Mouse (Mus musculus): Measurements from ENCODE around the gene Shroom3.
A peak's percentile ranks its signal among the peaks of the same experiment; 100 is the strongest.

Gene Shroom3

DNA sequence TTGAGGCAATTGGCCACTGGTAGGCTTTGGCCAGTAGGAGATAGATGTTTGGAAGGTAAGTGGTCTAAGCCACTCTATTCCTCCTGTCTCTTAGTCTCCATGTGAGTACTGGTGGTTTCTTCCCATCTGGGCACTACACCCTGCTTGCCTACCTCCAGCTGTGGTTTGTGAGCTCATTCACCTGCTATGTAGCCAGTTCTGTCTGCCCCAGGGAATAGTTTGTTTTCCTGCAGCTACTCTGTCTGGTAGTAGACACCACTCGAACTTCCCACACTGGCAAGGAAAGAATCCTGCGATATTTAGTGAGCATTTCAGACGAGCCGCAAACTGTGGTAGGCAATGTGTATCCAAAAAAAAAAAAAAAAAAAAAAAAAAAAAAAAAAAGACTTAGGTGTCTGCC is 68.3 kb downstream of the Shroom3 start:
- DNase-seq (ENCODE audit: low read depth, low spot score): no peak

GRCm38 (mm10) chr5:92755241-92755775 is 72.1 kb downstream of the Shroom3 start:
- DNase-seq (ENCODE audit: low read depth, low spot score): peak; percentile 53

- no peak for DNase-seq (ENCODE audit: low read depth, low spot score)
Observed at GRCm38 (mm10) chr5:92759156-92759745, 76.0 kb downstream of the Shroom3 start.

- DNase-seq (ENCODE audit: low read depth, low spot score): no peak
Observed at GRCm38 (mm10) chr5:92760542-92760941, 77.3 kb downstream of the Shroom3 start.

GRCm38 (mm10) chr5:92761615-92762353 is 78.5 kb downstream of the Shroom3 start:
- DNase-seq (ENCODE audit: low read depth, low spot score): no peak

DNA sequence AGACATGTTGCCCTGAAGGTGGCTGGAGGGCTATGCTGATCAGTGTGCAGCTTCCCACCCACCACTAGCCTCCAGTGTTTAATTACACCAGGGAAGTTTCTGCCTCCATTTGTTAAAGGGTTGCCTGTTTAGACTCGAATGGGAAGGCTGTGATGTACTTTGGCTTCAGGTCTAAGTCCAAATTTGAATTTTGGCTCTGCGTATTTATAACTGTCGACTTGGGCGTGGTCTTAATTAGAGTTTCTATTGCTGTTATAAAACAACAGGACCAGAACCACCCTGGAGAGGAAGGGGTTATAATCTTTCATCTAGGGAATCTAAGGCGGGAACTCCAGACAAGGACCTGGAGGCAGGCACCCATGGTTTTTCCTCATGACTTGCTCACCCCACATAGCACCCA is 79.2 kb downstream of the Shroom3 start:
- DNase-seq (ENCODE audit: low read depth, low spot score): no peak

GRCm38 (mm10) chr5:92763546-92763952 is 80.3 kb downstream of the Shroom3 start:
- DNase-seq (ENCODE audit: low read depth, low spot score): peak; percentile 12

DNA sequence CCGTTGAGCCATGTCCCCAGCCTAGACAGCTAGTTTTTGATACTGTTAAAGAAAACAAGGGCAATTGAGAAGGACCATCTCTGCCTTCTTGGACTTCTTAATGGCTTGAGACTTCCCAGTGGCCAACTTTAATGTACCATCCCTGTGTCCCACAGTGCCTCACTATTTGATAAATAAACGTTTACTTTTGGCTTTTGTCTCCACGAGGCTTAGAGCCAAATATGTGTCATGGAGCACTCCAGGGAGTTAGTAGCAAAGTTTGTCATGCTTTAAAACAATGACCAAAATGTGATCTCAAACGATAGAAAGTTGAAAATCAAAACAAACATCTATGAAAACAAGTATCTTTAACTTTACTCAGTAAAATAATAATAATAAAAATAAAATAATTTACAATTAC is 83.1 kb downstream of the Shroom3 start:
- DNase-seq (ENCODE audit: low read depth, low spot score): no peak

DNA sequence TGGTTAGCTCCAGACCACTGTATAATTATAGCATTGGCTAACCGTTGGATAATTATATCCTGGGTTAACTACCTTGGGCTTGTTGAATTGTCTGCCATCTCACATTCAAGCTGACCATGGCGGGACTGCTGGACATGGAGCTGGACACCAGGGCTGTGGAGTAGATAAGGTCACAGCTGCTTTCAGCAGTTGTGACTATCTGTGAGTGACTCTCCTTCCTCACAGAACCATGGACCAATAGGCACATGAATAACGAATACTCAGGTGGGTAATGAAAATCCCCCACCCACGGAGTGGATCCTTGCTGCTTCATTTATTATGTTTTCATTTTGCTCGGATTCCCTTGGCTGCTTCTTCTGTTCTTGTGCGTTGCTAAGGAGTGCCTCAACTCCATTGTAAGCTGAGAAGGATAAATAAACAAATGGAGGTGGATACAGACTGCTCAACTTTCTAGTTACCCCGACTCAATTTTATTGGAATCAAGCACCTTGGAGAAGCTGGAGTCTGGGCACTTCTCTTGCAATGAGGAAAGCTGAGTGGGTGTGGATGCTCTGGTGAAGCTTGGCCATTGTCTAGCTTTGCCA is 84.1 kb downstream of the Shroom3 start:
- peak; percentile 4 for DNase-seq (ENCODE audit: low read depth, low spot score)

- DNase-seq (ENCODE audit: low read depth, low spot score): no peak
Observed at GRCm38 (mm10) chr5:92767857-92768291, 84.6 kb downstream of the Shroom3 start.

DNA sequence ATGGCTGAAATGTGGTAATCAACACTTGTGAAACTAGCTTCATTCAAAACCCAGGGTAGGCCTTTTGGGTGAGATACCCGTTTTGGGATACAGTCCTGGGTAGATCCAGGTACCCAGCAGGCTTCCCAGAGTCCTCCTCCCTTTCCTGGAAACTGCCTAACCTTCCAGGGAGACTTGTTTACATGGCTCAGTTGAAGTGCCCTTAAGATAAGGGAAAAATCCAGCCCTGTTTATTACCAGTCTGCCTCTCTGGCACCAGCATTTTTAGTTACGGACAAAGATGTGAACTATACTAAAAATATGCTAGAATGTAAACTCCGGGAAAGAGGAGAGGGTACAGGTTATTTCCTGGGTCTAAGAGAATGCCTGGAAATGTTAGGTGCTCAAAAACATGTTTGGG is 90.6 kb downstream of the Shroom3 start:
- no peak for DNase-seq (ENCODE audit: low read depth, low spot score)

DNA sequence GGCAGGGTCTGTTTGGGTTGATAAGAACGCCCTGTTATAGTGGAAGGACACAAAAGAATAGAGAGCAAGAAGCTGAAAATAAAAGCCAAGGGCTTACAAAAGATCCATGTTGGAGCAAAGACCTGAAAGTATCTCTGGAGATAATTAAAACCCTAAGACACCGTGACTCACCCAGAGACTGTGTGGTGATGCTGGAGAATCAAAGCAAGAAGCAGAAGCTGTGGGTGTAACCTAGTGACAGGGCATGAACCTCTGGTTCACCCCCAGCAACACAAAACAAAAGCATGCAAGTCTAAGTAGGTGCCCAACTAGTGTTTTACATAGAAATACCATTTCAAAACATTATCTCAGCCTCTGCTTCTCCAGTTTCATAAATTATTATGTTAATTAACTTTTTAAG is 91.2 kb downstream of the Shroom3 start:
- peak; percentile 70 for DNase-seq (ENCODE audit: low read depth, low spot score)

DNA sequence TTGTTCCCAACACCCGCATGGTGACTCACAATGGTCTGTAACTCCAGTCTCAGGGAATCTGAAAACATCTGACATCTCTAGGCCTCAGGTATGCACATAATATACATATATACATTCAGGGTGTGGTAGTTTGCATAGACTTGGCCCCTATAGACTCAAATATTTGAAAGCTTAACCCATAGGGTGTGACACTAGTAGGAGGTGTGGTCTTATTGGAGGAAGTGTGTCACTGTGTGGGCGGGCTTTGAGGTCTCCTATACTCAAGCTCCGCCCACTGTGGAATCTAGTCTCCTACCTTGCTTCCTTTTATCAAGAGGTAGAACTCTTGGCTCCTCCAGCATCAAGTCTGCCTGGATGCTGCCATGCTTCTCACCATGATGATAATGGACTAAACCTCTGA is 91.7 kb downstream of the Shroom3 start:
- no peak for DNase-seq (ENCODE audit: low read depth, low spot score)

DNA sequence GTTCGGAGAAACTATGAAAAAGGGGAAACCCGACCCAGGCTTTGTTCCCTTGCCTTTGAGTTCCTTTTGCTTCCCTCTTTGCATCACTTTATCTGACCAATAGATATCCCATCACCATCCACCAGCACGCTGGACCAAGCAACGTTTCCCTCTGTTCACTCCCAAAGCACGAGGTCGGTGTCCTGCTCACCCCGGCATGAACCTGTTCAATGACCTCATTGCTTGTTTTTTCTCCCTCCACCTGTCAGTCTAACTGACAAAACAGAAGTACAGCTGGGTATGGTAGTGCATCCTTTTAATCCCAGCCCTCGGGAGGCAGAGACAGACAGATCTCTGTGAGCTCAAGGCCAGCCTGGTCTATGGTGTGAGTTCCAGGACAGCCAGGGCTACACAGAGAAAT is 95.2 kb downstream of the Shroom3 start:
- DNase-seq (ENCODE audit: low read depth, low spot score): no peak

- DNase-seq (ENCODE audit: low read depth, low spot score): no peak
Observed at GRCm38 (mm10) chr5:92781082-92781481, 97.8 kb downstream of the Shroom3 start.

DNA sequence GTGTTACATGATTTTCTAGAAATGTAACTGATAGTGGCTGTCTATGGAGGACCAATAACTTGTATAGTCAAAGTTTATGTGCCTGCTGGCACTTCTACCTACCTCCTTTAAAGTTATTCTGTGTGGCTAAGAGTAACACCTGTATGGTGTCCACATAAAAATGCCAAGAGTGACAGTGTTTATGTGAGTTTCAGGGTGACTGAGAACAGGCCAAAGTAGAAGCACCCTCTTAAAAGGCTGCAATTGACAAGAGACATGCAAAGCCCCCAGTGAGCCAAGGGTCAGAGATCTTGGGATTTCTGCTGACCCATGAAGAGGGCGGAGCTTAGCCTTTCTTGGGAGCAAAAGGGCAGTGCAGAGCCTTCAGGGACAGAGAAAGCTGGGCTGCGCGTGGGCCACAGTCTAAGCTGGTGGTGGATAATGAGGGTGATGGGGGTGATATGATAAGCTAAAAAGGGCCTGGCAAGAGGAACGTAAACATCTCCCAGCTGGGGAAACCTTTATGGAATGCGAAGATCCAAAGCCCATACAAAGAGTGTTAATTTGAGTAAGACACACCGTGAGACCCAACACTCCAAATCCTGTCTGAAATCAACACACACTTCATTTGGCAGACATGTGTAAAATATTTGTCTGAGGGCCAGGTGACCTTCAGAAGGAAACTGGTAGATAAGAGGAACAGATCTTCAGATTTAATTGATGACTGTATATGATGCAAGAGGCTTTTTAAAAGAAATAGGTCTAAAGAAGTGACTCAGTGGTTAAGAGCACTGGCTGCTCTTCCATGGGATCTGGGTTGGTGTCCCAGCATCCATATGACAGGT is 101.0 kb downstream of the Shroom3 start:
- no peak for DNase-seq (ENCODE audit: low read depth, low spot score)

DNA sequence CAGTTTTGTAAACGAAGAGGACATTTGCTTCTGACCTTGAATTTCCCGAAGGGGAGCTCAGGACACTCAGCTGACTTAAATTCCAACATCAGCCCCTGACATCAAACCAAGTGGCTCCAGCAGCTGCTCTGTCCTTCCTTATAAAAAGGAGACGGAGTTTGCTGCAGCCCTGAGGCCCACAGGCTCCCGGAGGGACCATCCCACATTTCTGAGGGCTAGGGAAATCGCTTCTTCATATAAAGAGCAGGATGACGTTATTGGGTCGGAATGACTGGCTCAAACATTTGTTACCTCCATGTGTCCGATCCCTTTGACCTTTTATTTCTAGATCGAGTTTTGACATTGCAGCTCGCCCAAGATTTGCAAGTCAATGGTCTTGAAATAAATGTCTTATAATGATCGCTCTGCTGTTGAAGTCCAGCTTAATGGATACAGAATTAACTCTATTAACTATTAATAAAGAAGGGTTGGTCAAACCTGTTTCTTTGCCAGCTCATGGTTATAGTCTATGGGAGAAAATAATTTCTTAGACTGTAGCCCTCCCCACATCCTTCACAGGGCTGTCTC is 102.7 kb downstream of the Shroom3 start:
- DNase-seq (ENCODE audit: low read depth, low spot score): no peak

- DNase-seq (ENCODE audit: low read depth, low spot score): no peak
Observed at GRCm38 (mm10) chr5:92788990-92789389, 105.8 kb downstream of the Shroom3 start.

- DNase-seq (ENCODE audit: low read depth, low spot score): no peak
Observed at GRCm38 (mm10) chr5:92796089-92796990, 113.1 kb downstream of the Shroom3 start.

DNA sequence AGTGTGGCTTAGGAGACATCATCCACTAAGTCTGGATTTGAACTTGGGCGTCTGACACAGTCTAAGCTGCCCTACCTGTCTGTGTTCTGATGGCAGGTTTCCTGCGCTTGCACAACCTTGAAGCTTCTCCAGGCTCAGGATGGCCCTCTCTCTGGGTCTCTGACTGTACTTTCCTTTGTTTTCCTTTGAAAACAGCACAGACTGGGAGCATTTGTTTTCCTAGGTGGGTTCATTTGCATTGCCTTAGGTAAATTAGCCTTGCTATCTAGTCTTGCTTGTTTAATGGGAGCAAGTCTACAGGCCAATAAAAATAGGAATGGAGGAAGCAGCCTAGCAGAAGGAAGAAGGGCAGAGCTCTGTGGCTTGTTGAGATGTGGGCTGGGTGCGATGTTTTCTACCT is 114.7 kb downstream of the Shroom3 start:
- no peak for DNase-seq (ENCODE audit: low read depth, low spot score)

DNA sequence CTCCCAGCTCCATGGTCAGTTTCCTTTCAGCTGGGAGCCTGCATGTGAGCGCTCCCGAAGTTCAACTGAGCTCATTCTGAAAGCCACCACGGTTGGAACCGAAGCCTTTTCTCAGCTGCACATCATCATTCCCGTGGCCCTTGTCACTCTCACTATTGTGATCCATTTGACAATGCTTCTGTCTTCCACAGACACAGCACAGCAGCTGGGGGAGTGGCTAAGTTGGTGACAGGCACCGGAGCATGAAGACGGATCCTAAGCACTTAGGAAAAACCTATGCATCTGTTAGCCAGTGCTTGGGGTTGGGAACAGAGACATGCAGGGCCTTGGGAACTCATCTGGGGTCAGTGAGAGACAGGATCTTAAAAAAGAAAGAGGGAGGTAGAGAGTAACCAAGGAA is 121.1 kb downstream of the Shroom3 start:
- DNase-seq (ENCODE audit: low read depth, low spot score): peak; percentile 91
